10 mouse cellular contexts compared by ENCODE assay signal in genomic region chr14:24008252-24008651, GRCm38 (mm10). TPM values are rescaled to one million over a fixed set of nuclear protein-coding genes. Genes with fewer than 3 reads are reported as not detected.
DNase-seq lines count a peak whose midpoint lies in the region; ATAC-seq and TF ChIP-seq lines count a peak whose summit lies in the region.
"Had no signal": no experiment of that assay in that cellular context is flagged by ENCODE, and none has a peak within 500 bp of the region (broad histone marks: within the 10 kb centered on the region; RNA-seq: fewer than 3 reads in every experiment).

No protein-coding gene starts in this region.

- no peak overlapping the region for H3K4me3 ChIP-seq in left cerebral cortex, adult 2 months
- H3K4me3 ChIP-seq: limb, embryonic 15.5 days; stomach, embryonic 15.5 days had no signal

- peak; percentile 98 for TF ChIP-seq CTCF in left cerebral cortex, adult 2 months (IDR thresholded peaks at IDR 0.05)

- intact Hi-C loops in heart, postnatal 25 days (cut with DNase I) = loop anchor here (1.0 to 2.0 kb wide), 2 partner anchors 217 to 425 kb away; no protein-coding TSS in a partner anchor
- intact Hi-C loops in heart, postnatal 10 days (cut with DNase I) = loop anchor here (1.0 to 5.0 kb wide), 3 partner anchors 217 to 425 kb away; no protein-coding TSS in a partner anchor
- intact Hi-C loops in left cerebral cortex, adult 2 months (cut with DNase I) = loop anchor here (1.0 to 5.0 kb wide), 3 partner anchors 217 to 431 kb away; no protein-coding TSS in a partner anchor

- H3K27ac ChIP-seq in left cerebral cortex, adult 2 months = no peak overlapping the region
- H3K27ac ChIP-seq: limb, embryonic 15.5 days; stomach, embryonic 15.5 days had no signal

- peak; percentile 54 for DNase-seq in heart, adult 8-10 months (ENCODE audit: low spot score)
- DNase-seq in heart, postnatal 25 days (ENCODE audit: low spot score) = no peak
- DNase-seq in Muller cell, postnatal 12 days (ENCODE audit: inconsistent ontology term) = peak; percentile 72
- peak; percentile 84 to 88 for DNase-seq in cerebellum, postnatal 4 days (ENCODE audit: low spot score in 2 of 2)
- DNase-seq in heart, postnatal 10 days = peak; percentile 79 to 88
- peak; percentile 82 to 90 for DNase-seq in left cerebral cortex, adult 2 months (ENCODE audit: extremely low spot score in 1 of 2, low spot score in 2 of 2)
- DNase-seq in ovary, postnatal 10 days (ENCODE audit: low spot score) = peak; percentile 69

- no peak for ATAC-seq in monocyte, adult 5-6 weeks (replicated peaks; ENCODE audit: insufficient number of reproducible peaks, low FRiP score, low TSS enrichment, poor library complexity, severe bottlenecking)

RNA-seq across cellular contexts. Expression of gene Kcnma1, which starts 6.0 kb away (rescaled TPM):
- total RNA-seq in heart, adult 8-10 months (2022) = 1 to 10 TPM in 1 of 4 experiments, under 1 TPM in 3; 0.63 to 1.4 (median 0.88) TPM
- under 1 TPM; 0.45 to 0.81 TPM for total RNA-seq in heart, postnatal 25 days (2021)
- total RNA-seq in heart, postnatal 10 days (2021) = under 1 TPM; 0.41 to 0.87 TPM
- total RNA-seq in left cerebral cortex, adult 2 months (2021) = 100 to 1,000 TPM; 194 to 195 TPM
- not detected in 3 replicates for total RNA-seq in monocyte, adult 5-6 weeks (2017)

Comparison
In these comparisons a context has a peak if more than half of its experiments do, and no peak if none do; other contexts are left out.
1. RNA of gene Kcnma1, which starts 6.0 kb away (total RNA-seq): 194 to 195 TPM in left cerebral cortex, adult 2 months; 0.63 to 1.4 TPM in heart, adult 8-10 months, 0.41 to 0.87 TPM in heart, postnatal 10 days, 0.45 to 0.81 TPM in heart, postnatal 25 days and not detected in monocyte, adult 5-6 weeks; every median in the first group is over 10 times any median in the second.